Mouse (Mus musculus) MEL (cell line): Measurements from ENCODE around the gene Ndel1. TPM values are rescaled to one million over a fixed set of nuclear protein-coding genes. Genes with fewer than 3 reads are reported as not detected.

Experiments used
- DNase-seq: peaks from one replicate; pipeline ENCODE4 v3.0.0; 2011; ENCODE audit warnings: low read depth, low spot score
- H3K27ac ChIP-seq: 2 replicates; pipeline ENCODE4 v1.5.1; 2012; ENCODE audit warnings: low read depth, mild to moderate bottlenecking, control low read depth, low read length, moderate library complexity; ENCODE audit not compliant: control insufficient read depth
- H3K27me3 ChIP-seq, 2 experiments: fragments of 150-350 bp in 1 of 2; sonication (generic) in 1 of 2; 2 replicates each; pipeline ENCODE4 v1.6.1; 2012; ENCODE audit warnings: low read length in 2 of 2, mild to moderate bottlenecking in 2 of 2, improper control_type of control experiment in 1 of 2, moderate library complexity in 1 of 2; ENCODE audit not compliant: insufficient read depth in 2 of 2, control insufficient read depth in 1 of 2
- H3K36me3 ChIP-seq, 2 experiments: 2 replicates each; pipeline ENCODE4 v1.6.1; 2012 to 2014; ENCODE audit warnings: low read length in 2 of 2, improper control_type of control experiment in 1 of 2, inconsistent platforms in 1 of 2, mild to moderate bottlenecking in 1 of 2; ENCODE audit not compliant: insufficient read depth in 2 of 2, control insufficient read depth in 1 of 2
- H3K4me1 ChIP-seq, 2 experiments: fragments of 150-350 bp in 1 of 2; sonication (generic) in 1 of 2; 2 replicates each; pipeline ENCODE4 v1.6.1; 2012; ENCODE audit warnings: low read length in 2 of 2, improper control_type of control experiment in 1 of 2, mild to moderate bottlenecking in 1 of 2; ENCODE audit not compliant: insufficient read depth in 2 of 2, control insufficient read depth in 1 of 2
- H3K4me3 ChIP-seq, 2 experiments: fragments of 150-350 bp in 1 of 2; sonication (generic) in 1 of 2; 2 replicates each; pipeline ENCODE4 v1.5.1; 2012; ENCODE audit warnings: low read depth in 2 of 2, low read length in 2 of 2, mild to moderate bottlenecking in 2 of 2, moderate library complexity in 2 of 2, control low read depth in 1 of 2, improper control_type of control experiment in 1 of 2; ENCODE audit not compliant: control insufficient read depth in 1 of 2, insufficient read depth in 1 of 2
- H3K79me2 ChIP-seq: 2 replicates; pipeline ENCODE4 v1.6.1; 2012; ENCODE audit warnings: mild to moderate bottlenecking, low read length, moderate library complexity; ENCODE audit not compliant: control insufficient read depth, poor library complexity, insufficient read depth
- H3K9ac ChIP-seq: 2 replicates; pipeline ENCODE4 v1.6.1; 2012; ENCODE audit warnings: low read depth, mild to moderate bottlenecking, control low read depth, low read length, moderate library complexity; ENCODE audit not compliant: control insufficient read depth, poor library complexity, severe bottlenecking
- H3K9me3 ChIP-seq: fragments of 150-350 bp; sonication (generic); replicated peaks from 2 replicates; pipeline ENCODE4 v1.6.1; 2012; ENCODE audit warnings: mild to moderate bottlenecking, low read length, improper control_type of control experiment, moderate library complexity; ENCODE audit not compliant: insufficient read depth
- CHD1 ChIP-seq: IDR thresholded peaks from 2 replicates; pipeline ENCODE4 v1.6.1; 2012; ENCODE audit warnings: low read depth, mild to moderate bottlenecking, inconsistent platforms, low read length, improper control_type of control experiment
- CHD2 ChIP-seq: IDR thresholded peaks from 2 replicates; pipeline ENCODE4 v1.6.1; 2011; ENCODE audit warnings: low read length, improper control_type of control experiment
- ELF1 ChIP-seq: IDR thresholded peaks from 2 replicates; pipeline ENCODE4 v1.6.1; 2014; ENCODE audit warnings: low read depth, mild to moderate bottlenecking, inconsistent platforms, low read length, improper control_type of control experiment, moderate library complexity
- EP300 ChIP-seq, 2 experiments: IDR thresholded peaks; 2 replicates each; pipeline ENCODE4 v1.6.1; 2011; ENCODE audit warnings: improper control_type of control experiment in 2 of 2, low read length in 2 of 2, low read depth in 1 of 2, mild to moderate bottlenecking in 1 of 2
- KAT2A ChIP-seq: conservative IDR thresholded peaks from 2 replicates; pipeline ENCODE4 v1.6.1; 2012; ENCODE audit warnings: low read depth, low read length, improper control_type of control experiment, inconsistent platforms
- MAX ChIP-seq: IDR thresholded peaks from 2 replicates; pipeline ENCODE4 v1.6.1; 2011; ENCODE audit warnings: low read length, improper control_type of control experiment
- NRF1 ChIP-seq: IDR thresholded peaks from 2 replicates; pipeline ENCODE4 v1.6.1; 2014; ENCODE audit warnings: low read depth, mild to moderate bottlenecking, inconsistent platforms, low read length, improper control_type of control experiment, moderate library complexity; ENCODE audit not compliant: poor library complexity, insufficient read depth, severe bottlenecking
- POLR2A ChIP-seq, 2 experiments: IDR thresholded peaks; 2 replicates each; pipeline ENCODE4 v1.6.1; 2011 to 2012; ENCODE audit warnings: low read length in 2 of 2, mild to moderate bottlenecking in 2 of 2, control low read depth in 1 of 2, improper control_type of control experiment in 1 of 2, low read depth in 1 of 2, moderate library complexity in 1 of 2; ENCODE audit not compliant: control insufficient read depth in 1 of 2, insufficient read depth in 1 of 2, poor library complexity in 1 of 2
- POLR2AphosphoS2 ChIP-seq: IDR thresholded peaks from 2 replicates; pipeline ENCODE4 v1.6.1; 2011; ENCODE audit warnings: low read length, improper control_type of control experiment
- RCOR1 ChIP-seq: IDR thresholded peaks from 2 replicates; pipeline ENCODE4 v1.6.1; 2012; ENCODE audit warnings: low read depth, mild to moderate bottlenecking, inconsistent platforms, low read length, improper control_type of control experiment
- SMC3 ChIP-seq: IDR thresholded peaks from 2 replicates; pipeline ENCODE4 v1.6.1; 2011; ENCODE audit warnings: low read depth, low read length, improper control_type of control experiment
- TAL1 ChIP-seq: IDR thresholded peaks from 2 replicates; pipeline ENCODE4 v1.6.1; 2012; ENCODE audit warnings: mild to moderate bottlenecking, inconsistent platforms, low read length, moderate library complexity, mixed read lengths
- TBP ChIP-seq: IDR thresholded peaks from 2 replicates; pipeline ENCODE4 v1.8.0; 2011; ENCODE audit warnings: low read depth, low read length, improper control_type of control experiment
- TCF12 ChIP-seq: IDR thresholded peaks from 2 replicates; pipeline ENCODE4 v1.6.1; 2014; ENCODE audit warnings: low read depth, mild to moderate bottlenecking, inconsistent platforms, low read length, improper control_type of control experiment, moderate library complexity
- USF1 ChIP-seq: IDR thresholded peaks from 2 replicates; pipeline ENCODE4 v1.6.1; 2014; ENCODE audit warnings: low read depth, mild to moderate bottlenecking, inconsistent platforms, low read length, improper control_type of control experiment, moderate library complexity
- USF2 ChIP-seq, 2 experiments: IDR thresholded peaks; 2 replicates each; pipeline ENCODE4 v1.6.1; 2011 to 2012; ENCODE audit warnings: improper control_type of control experiment in 2 of 2, low read length in 2 of 2, borderline replicate concordance in 1 of 2, inconsistent platforms in 1 of 2, low read depth in 1 of 2, mild to moderate bottlenecking in 1 of 2; ENCODE audit not compliant: insufficient read depth in 1 of 2
- ZC3H11A ChIP-seq: IDR thresholded peaks from 2 replicates; pipeline ENCODE4 v1.6.1; 2012; ENCODE audit warnings: low read depth, mild to moderate bottlenecking, inconsistent platforms, low read length, improper control_type of control experiment
- polyA plus RNA-seq, 2 experiments: library from polyadenylated mRNA; stranded (reverse) in 1 of 2; unstranded in 1 of 2; fragments of >175 nt in 1 of 2; fragments of >200 nt in 1 of 2; gene quantifications; 2 replicates each; pipeline versions ENCODE4 v1.2.1 to v1.2.4; 2012; ENCODE audit warnings: low replicate concordance in 2 of 2, low read depth in 1 of 2; ENCODE audit not compliant: insufficient read length in 2 of 2, insufficient read depth in 1 of 2, missing spikeins in 1 of 2
- total RNA-seq: library from RNA; depleted of rRNA; stranded (reverse); fragments of 300-350 nt; gene quantifications from 2 replicates; pipeline ENCODE4 v1.2.3, GENCODE M21; 2012

Ndel1 gene
- total and polyA plus RNA-seq, 3 experiments: 55.0 to 70.7 (median 61.2) TPM

GRCm38 (mm10) chr11:68819226-68819805 lies 52.3 kb downstream of the Ndel1 start:
- TF ChIP-seq TCF12 (no peak), CHD2 (no peak), KAT2A (no peak), ZC3H11A (no peak), TBP (no peak), ELF1 (no peak), USF2 (IDR thresholded peaks at IDR 0.05; ENCODE audit: borderline replicate concordance in 1 of 2, insufficient read depth in 1 of 2, low read depth in 1 of 2, low read length in 2 of 2) (no peak), NRF1 (no peak), MAX (no peak), POLR2A (IDR thresholded peaks at IDR 0.05; ENCODE audit: control insufficient read depth in 1 of 2, insufficient read depth in 1 of 2, low read depth in 1 of 2, low read length in 2 of 2, poor library complexity in 1 of 2) (no peak), SMC3 (no peak), RCOR1 (no peak), CHD1 (no peak), TAL1 (no peak), POLR2AphosphoS2 (no peak; the same call in 1 of the 2 replicates), USF1 (no peak), EP300 (IDR thresholded peaks at IDR 0.05; ENCODE audit: low read depth in 1 of 2, low read length in 2 of 2) (no peak)
- DNase-seq: no peak
- no peaks in the 10 kb centered on the region for H3K9me3 ChIP-seq
- peaks cover 3% of the 10 kb centered on the region; the same call in 1 of the 2 replicates for H3K79me2 ChIP-seq
- H3K27ac ChIP-seq: no peak overlapping the region
- no peak overlapping the region for H3K4me3 ChIP-seq
- no peak overlapping the region for H3K9ac ChIP-seq
- peaks cover 0 to 37% of the 10 kb centered on the region in 2 experiments; a peak in 2 of 4 replicates for H3K36me3 ChIP-seq
- H3K27me3 ChIP-seq: no peaks in the 10 kb centered on the region
- no peaks in the 10 kb centered on the region for H3K4me1 ChIP-seq

- Histone ChIP-seq H3K9me3 (no peaks in the 10 kb centered on the region), H3K4me3 (no peak overlapping the region), H3K36me3 (peaks cover 0 to 34% of the 10 kb centered on the region in 2 experiments; a peak in 2 of 4 replicates), H3K79me2 (no peaks in the 10 kb centered on the region), H3K27ac (no peak overlapping the region), H3K9ac (no peak overlapping the region), H3K27me3 (no peaks in the 10 kb centered on the region), H3K4me1 (no peaks in the 10 kb centered on the region)
- no peak for DNase-seq
- TF ChIP-seq RCOR1 (no peak), POLR2AphosphoS2 (peak; percentile 27; the same call in 1 of the 2 replicates)
- TF ChIP-seq, all 39 proteins: peak for 1
Measured at GRCm38 (mm10) chr11:68818416-68818815, 53.2 kb downstream of the Ndel1 start.
